Mouse (Mus musculus): ENCODE measurements around the gene Gprin1. TPM values are rescaled to one million over a fixed set of nuclear protein-coding genes. Genes with fewer than 3 reads are reported as not detected.

Gene Gprin1
- polyA plus RNA-seq, 1 experiment from 2014 or later: 10.8 TPM

DNA sequence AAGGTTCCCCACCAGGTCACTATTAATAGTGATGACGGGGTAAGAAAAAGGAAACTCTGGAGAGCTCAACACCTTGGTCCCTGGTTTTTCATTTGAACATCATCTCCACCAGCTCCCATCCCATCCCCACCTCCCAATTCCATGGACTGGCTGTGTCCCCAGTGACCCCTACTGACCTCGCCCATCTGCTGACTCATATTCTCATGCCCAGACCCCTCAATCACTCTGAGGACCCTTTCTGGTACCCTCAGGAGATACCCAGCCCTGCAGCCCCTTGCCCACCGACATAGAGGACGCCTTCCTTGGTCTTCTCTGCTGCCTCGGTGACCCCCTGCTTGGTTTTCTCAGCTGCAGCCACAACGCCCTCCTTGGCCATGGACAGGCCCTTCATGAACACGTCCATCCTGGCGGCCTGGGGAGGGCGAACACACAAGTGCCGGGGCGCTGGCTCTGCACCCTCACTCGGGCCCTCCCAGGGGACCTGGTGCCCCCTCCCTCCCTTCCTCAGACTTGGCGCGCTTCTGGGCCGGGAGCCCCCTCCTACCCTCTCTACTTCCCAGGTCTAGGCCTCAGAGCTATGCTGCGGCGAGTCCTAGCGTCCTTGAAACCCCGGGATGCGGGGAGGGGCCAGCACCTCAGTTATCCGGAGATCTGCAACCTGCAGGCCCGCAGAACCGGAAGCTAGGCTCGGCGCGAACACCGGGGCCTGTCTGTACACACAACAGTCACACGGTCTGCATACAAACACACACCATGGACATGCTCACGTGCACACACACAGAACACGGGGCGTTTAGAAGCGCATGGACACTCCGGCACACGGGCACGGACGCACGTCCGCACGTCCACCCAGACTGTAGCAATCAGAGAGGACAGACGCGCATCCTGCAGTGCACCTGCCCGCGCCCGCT is 15.9 kb upstream of the Gprin1 start:
- DNase-seq (ENCODE audit: low spot score, missing footprints): peak; percentile 83
- peak; percentile 42 for ATAC-seq (ENCODE audit: low FRiP score)
- peaks cover 14% of the 10 kb centered on the region for H3K4me1 ChIP-seq (ENCODE audit: control insufficient read depth, insufficient read depth, low read length)
- peak overlapping the region; percentile 76 for H3K4me2 ChIP-seq
- peak overlapping the region; percentile 36 for H3K4me3 ChIP-seq (ENCODE audit: low read depth, low read length)
- 5% methylated on average over 44 of the region's 44 CpGs for WGBS
- peaks cover 34% of the 10 kb centered on the region for H3K27me3 ChIP-seq (ENCODE audit: control insufficient read depth, insufficient read depth, low read length)
- no peaks in the 10 kb centered on the region for H3K36me3 ChIP-seq (ENCODE audit: control insufficient read depth, insufficient read depth, low read length)
- H3K27ac ChIP-seq (ENCODE audit: low read depth, low read length): no peak overlapping the region
- no peaks in the 10 kb centered on the region for H3K9me3 ChIP-seq (ENCODE audit: control insufficient read depth, low read length)
- H3K9ac ChIP-seq (ENCODE audit: low read length): peak overlapping the region; percentile 9

- Histone ChIP-seq H3K4me2 (no peak overlapping the region), H3K9me3 (ENCODE audit: control insufficient read depth, low read length) (no peaks in the 10 kb centered on the region), H3K27ac (ENCODE audit: low read depth, low read length) (no peak overlapping the region), H3K9ac (ENCODE audit: low read length) (no peak overlapping the region), H3K4me1 (ENCODE audit: control insufficient read depth, insufficient read depth, low read length) (peaks cover 23% of the 10 kb centered on the region), H3K36me3 (ENCODE audit: control insufficient read depth, insufficient read depth, low read length) (no peaks in the 10 kb centered on the region), H3K27me3 (ENCODE audit: control insufficient read depth, insufficient read depth, low read length) (peaks cover 27% of the 10 kb centered on the region), H3K4me3 (ENCODE audit: low read depth, low read length) (no peak overlapping the region)
- ATAC-seq (ENCODE audit: low FRiP score): no peak
- DNase-seq (ENCODE audit: low spot score, missing footprints): peak; percentile 59
- 84% methylated on average over 7 of the region's 7 CpGs for WGBS
These were observed 11.2 kb upstream of the Gprin1 start for GRCm38 (mm10) chr13:54760906-54761305.

- DNase-seq (ENCODE audit: low spot score, missing footprints) (peak; percentile 81), ATAC-seq (ENCODE audit: low FRiP score) (no peak)
- 72% methylated on average over 8 of the region's 8 CpGs for WGBS
- Histone ChIP-seq H3K36me3 (ENCODE audit: control insufficient read depth, insufficient read depth, low read length) (no peaks in the 10 kb centered on the region), H3K4me3 (ENCODE audit: low read depth, low read length) (no peak overlapping the region), H3K27ac (ENCODE audit: low read depth, low read length) (no peak overlapping the region), H3K4me1 (ENCODE audit: control insufficient read depth, insufficient read depth, low read length) (peaks cover 20% of the 10 kb centered on the region), H3K27me3 (ENCODE audit: control insufficient read depth, insufficient read depth, low read length) (peaks cover 21% of the 10 kb centered on the region), H3K4me2 (no peak overlapping the region), H3K9ac (ENCODE audit: low read length) (no peak overlapping the region), H3K9me3 (ENCODE audit: control insufficient read depth, low read length) (no peaks in the 10 kb centered on the region)
These were observed 10.6 kb upstream of the Gprin1 start for GRCm38 (mm10) chr13:54760164-54760795.

GRCm38 (mm10) chr13:54759496-54759895 is 9.8 kb upstream of the Gprin1 start:
- H3K36me3 ChIP-seq (ENCODE audit: control insufficient read depth, insufficient read depth, low read length): no peaks in the 10 kb centered on the region
- H3K27me3 ChIP-seq (ENCODE audit: control insufficient read depth, insufficient read depth, low read length): peaks cover 14% of the 10 kb centered on the region
- H3K4me1 ChIP-seq (ENCODE audit: control insufficient read depth, insufficient read depth, low read length): peaks cover 16% of the 10 kb centered on the region
- H3K4me2 ChIP-seq: peak overlapping the region; percentile 85
- no peaks in the 10 kb centered on the region for H3K9me3 ChIP-seq (ENCODE audit: control insufficient read depth, low read length)
- ATAC-seq (ENCODE audit: low FRiP score) (peak; percentile 31; the same call in 1 of the 2 replicates), DNase-seq (ENCODE audit: low spot score, missing footprints) (peak; percentile 88)
- no peak overlapping the region for H3K27ac ChIP-seq (ENCODE audit: low read depth, low read length)
- WGBS: 9% methylated on average over 7 of the region's 7 CpGs
- H3K9ac ChIP-seq (ENCODE audit: low read length): peak overlapping the region; percentile 55
- no peak overlapping the region for H3K4me3 ChIP-seq (ENCODE audit: low read depth, low read length)

DNA sequence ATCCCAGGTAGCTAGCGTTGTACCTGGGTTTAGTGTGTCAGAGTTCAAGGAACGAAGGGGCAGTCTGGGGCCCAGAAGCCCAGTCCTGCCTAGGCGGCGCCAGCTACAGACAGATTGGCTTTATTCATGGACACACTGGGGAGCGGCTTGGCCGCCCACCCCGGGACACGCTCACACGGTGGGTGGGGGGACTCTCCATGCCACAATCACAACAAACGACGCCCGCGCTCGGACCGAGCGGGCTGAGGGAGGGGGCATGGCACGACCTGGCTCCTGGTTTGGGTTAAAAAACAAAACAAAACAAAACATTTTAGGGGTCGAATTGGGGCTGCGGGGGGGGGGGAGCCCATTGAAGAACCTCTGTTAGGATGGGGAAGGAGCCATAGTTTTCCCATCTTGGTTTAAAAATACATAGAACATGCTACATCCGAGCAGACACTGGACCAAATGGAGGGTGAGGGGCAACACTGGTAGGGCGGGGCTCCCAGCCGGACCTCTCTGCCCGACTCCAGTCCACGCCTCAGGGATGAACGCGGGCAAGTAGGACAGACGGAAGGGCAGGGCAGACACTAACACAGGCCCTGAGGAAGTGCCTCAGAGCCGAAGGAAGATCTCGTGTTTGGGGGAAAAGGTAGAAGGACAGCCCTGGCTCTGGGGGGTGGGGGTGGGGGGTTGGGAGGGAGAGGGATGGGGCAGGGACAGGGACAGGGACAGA is 9.2 kb upstream of the Gprin1 start:
- H3K9ac ChIP-seq (ENCODE audit: low read length): peak overlapping the region; percentile 55
- H3K4me2 ChIP-seq: peak overlapping the region; percentile 85
- H3K9me3 ChIP-seq (ENCODE audit: control insufficient read depth, low read length): no peaks in the 10 kb centered on the region
- under 1% methylated on average over 29 of the region's 29 CpGs for WGBS
- H3K27ac ChIP-seq (ENCODE audit: low read depth, low read length): peak overlapping the region; percentile 15; the same call in 1 of the 2 replicates
- peaks cover 8% of the 10 kb centered on the region for H3K27me3 ChIP-seq (ENCODE audit: control insufficient read depth, insufficient read depth, low read length)
- ATAC-seq (ENCODE audit: low FRiP score): peak; percentile 61
- H3K4me3 ChIP-seq (ENCODE audit: low read depth, low read length): peak overlapping the region; percentile 35
- no peaks in the 10 kb centered on the region for H3K36me3 ChIP-seq (ENCODE audit: control insufficient read depth, insufficient read depth, low read length)
- peaks cover 20% of the 10 kb centered on the region for H3K4me1 ChIP-seq (ENCODE audit: control insufficient read depth, insufficient read depth, low read length)
- peak; percentile 90 for DNase-seq (ENCODE audit: low spot score, missing footprints)

DNA sequence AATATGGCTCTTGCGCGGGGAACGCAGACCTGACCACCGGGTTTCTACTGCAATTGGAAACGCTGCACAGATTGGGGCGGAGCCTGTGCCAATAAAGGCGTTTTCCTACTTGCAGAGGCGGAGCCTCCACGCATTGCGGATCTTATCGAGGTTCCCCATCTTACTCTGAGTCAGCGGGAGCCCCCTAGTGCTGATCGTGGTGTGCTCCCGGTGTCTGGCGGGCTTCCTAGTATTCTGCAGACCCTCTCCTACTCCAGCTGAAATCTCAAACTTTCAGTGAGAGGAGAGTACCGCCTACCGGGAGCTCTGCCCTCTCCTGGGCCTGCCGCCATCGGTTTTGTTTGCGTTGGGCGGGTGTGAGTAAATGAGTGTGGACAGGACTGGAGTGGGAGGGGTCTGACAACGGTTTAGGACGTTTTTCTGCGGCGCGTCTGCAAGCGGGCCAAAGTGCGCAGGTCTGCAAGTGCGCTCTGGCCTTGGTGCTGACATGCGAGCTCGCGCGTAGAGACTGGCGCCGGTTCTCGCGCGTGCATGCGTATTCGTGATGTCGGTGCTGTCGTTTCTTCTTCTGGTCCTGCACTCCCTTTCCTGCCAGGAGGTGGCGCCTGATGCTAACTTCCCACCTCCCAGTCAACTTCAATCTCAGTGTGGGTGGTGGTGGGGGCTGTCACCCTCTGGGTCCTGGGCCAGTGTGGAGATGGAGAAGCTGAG is 8.5 kb upstream of the Gprin1 start:
- peak; percentile 85 for ATAC-seq (ENCODE audit: low FRiP score)
- Histone ChIP-seq H3K27ac (ENCODE audit: low read depth, low read length) (peak overlapping the region; percentile 59), H3K9ac (ENCODE audit: low read length) (peak overlapping the region; percentile 55), H3K4me2 (peak overlapping the region; percentile 85), H3K4me3 (ENCODE audit: low read depth, low read length) (peak overlapping the region; percentile 35), H3K36me3 (ENCODE audit: control insufficient read depth, insufficient read depth, low read length) (no peaks in the 10 kb centered on the region), H3K4me1 (ENCODE audit: control insufficient read depth, insufficient read depth, low read length) (peaks cover 20% of the 10 kb centered on the region), H3K27me3 (ENCODE audit: control insufficient read depth, insufficient read depth, low read length) (peaks cover 5% of the 10 kb centered on the region; the same call in 1 of the 2 replicates), H3K9me3 (ENCODE audit: control insufficient read depth, low read length) (no peaks in the 10 kb centered on the region)
- DNase-seq (ENCODE audit: low spot score, missing footprints): peak; percentile 98
- WGBS: under 1% methylated on average over 43 of the region's 43 CpGs

DNA sequence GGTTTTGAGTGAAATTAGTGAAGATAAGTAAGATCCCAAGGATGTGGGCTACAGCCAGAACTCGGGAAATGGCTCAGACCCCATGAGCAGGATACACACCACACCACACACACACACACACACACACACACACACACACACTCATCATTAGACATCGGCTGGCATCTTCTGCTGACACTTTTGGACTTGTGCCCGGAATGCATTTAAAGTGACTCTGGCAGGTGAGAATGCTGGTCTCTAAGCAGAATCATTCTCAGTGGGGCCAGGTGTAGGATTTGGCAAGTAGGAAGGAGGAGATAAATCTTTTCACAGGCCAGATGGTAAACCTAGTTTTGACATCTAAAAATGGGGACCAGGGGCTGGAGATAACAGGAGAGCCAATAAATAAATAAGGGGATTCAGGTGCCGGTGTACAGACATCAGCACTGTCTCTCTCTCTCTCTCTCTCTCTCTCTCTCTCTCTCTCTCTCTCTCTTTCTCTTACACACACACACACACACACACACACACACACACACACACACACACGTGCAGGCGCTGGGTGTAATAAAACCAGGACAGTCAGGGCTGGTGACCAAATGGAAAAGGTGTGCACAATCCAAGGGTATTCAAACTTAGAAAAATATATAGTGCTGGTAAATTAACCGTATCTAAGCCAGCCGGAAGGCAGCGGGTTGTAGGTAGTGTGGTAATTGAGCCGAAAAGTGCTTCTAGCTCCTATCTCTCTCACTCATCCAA is 7.6 kb upstream of the Gprin1 start:
- peak; percentile 79 for DNase-seq (ENCODE audit: low spot score, missing footprints)
- Histone ChIP-seq H3K27me3 (ENCODE audit: control insufficient read depth, insufficient read depth, low read length) (peaks cover 5% of the 10 kb centered on the region; the same call in 1 of the 2 replicates), H3K4me2 (peak overlapping the region; percentile 85), H3K9me3 (ENCODE audit: control insufficient read depth, low read length) (no peaks in the 10 kb centered on the region), H3K4me1 (ENCODE audit: control insufficient read depth, insufficient read depth, low read length) (peaks cover 20% of the 10 kb centered on the region), H3K27ac (ENCODE audit: low read depth, low read length) (peak overlapping the region; percentile 59; the same call in 1 of the 2 replicates), H3K36me3 (ENCODE audit: control insufficient read depth, insufficient read depth, low read length) (no peaks in the 10 kb centered on the region), H3K9ac (ENCODE audit: low read length) (peak overlapping the region; percentile 36; the same call in 1 of the 2 replicates), H3K4me3 (ENCODE audit: low read depth, low read length) (peak overlapping the region; percentile 35)
- no peak for ATAC-seq (ENCODE audit: low FRiP score)
- WGBS: 45% methylated on average over 10 of the region's 10 CpGs

Measured in midbrain, embryonic 11.5 days (tissue).